Mouse (Mus musculus): Measurements from ENCODE around the gene Asb15. TPM values are rescaled to one million over a fixed set of nuclear protein-coding genes. Genes with fewer than 3 reads are reported as not detected.

Asb15 gene
- total and polyA plus RNA-seq, 3 experiments: not detected

- Histone ChIP-seq H3K9ac (ENCODE audit: control insufficient read depth, low read depth, low read length, poor library complexity, severe bottlenecking) (no peak overlapping the region), H3K4me1 (ENCODE audit: control insufficient read depth in 1 of 2, insufficient read depth in 2 of 2, low read length in 2 of 2) (no peaks in the 10 kb centered on the region), H3K79me2 (ENCODE audit: control insufficient read depth, insufficient read depth, low read length, poor library complexity) (no peaks in the 10 kb centered on the region), H3K27ac (ENCODE audit: control insufficient read depth, low read depth, low read length) (no peak overlapping the region), H3K9me3 (replicated peaks; ENCODE audit: insufficient read depth, low read length) (no peaks in the 10 kb centered on the region), H3K27me3 (ENCODE audit: control insufficient read depth in 1 of 2, insufficient read depth in 2 of 2, low read length in 2 of 2) (peaks cover 0 to 1% of the 10 kb centered on the region in 2 experiments; a peak in 1 of 4 replicates), H3K4me3 (ENCODE audit: control insufficient read depth in 1 of 2, insufficient read depth in 1 of 2, low read depth in 2 of 2, low read length in 2 of 2) (no peak overlapping the region), H3K36me3 (ENCODE audit: control insufficient read depth in 1 of 2, insufficient read depth in 2 of 2, low read length in 2 of 2) (no peaks in the 10 kb centered on the region)
- DNase-seq (ENCODE audit: low read depth, low spot score): no peak
- TF ChIP-seq ZMIZ1 (IDR thresholded peaks at IDR 0.05; ENCODE audit: low read depth, low read length) (no peak), MAFK (IDR thresholded peaks at IDR 0.05; ENCODE audit: borderline replicate concordance, low read depth, low read length) (no peak)
Measured at GRCm38 (mm10) chr6:24554427-24555086, 26.6 kb downstream of the Asb15 start.

GRCm38 (mm10) chr6:24555488-24555887 lies 27.5 kb downstream of the Asb15 start:
- TF ChIP-seq ZMIZ1 (IDR thresholded peaks at IDR 0.05; ENCODE audit: low read depth, low read length) (no peak), ZNF384 (IDR thresholded peaks at IDR 0.05; ENCODE audit: low read depth, low read length) (no peak), MYB (IDR thresholded peaks at IDR 0.05; ENCODE audit: low read depth, low read length) (no peak), CHD1 (IDR thresholded peaks at IDR 0.05; ENCODE audit: low read depth, low read length) (no peak), USF2 (IDR thresholded peaks at IDR 0.05; ENCODE audit: borderline replicate concordance in 1 of 2, insufficient read depth in 1 of 2, low read depth in 1 of 2, low read length in 2 of 2) (no peak), E2F4 (IDR thresholded peaks at IDR 0.05; ENCODE audit: borderline replicate concordance, low read depth, low read length) (no peak), ZKSCAN1 (IDR thresholded peaks at IDR 0.05; ENCODE audit: low read depth, low read length) (no peak), SMC3 (IDR thresholded peaks at IDR 0.05; ENCODE audit: low read depth, low read length) (no peak), MEF2A (IDR thresholded peaks at IDR 0.05; ENCODE audit: extremely low read depth, insufficient replicate concordance, low read depth, low read length, poor library complexity, severe bottlenecking) (no peak), BHLHE40 (IDR thresholded peaks at IDR 0.05; ENCODE audit: borderline replicate concordance, low read depth, low read length) (no peak), GATA1 (IDR thresholded peaks at IDR 0.05; ENCODE audit: low read depth, low read length) (no peak), TCF12 (IDR thresholded peaks at IDR 0.05; ENCODE audit: low read depth, low read length) (no peak), UBTF (IDR thresholded peaks at IDR 0.05; ENCODE audit: borderline replicate concordance, insufficient read depth, low read depth, low read length) (no peak), ZC3H11A (IDR thresholded peaks at IDR 0.05; ENCODE audit: low read depth, low read length) (no peak), MYC (IDR thresholded peaks at IDR 0.05; ENCODE audit: low read depth, low read length) (no peak), POLR2AphosphoS5 (IDR thresholded peaks at IDR 0.05; ENCODE audit: borderline replicate concordance, low read depth, low read length) (no peak), MAFK (IDR thresholded peaks at IDR 0.05; ENCODE audit: borderline replicate concordance, low read depth, low read length) (no peak)
- no peak for DNase-seq (ENCODE audit: low read depth, low spot score)
- H3K27me3 ChIP-seq (ENCODE audit: control insufficient read depth in 1 of 2, insufficient read depth in 2 of 2, low read length in 2 of 2): peaks cover 0 to 1% of the 10 kb centered on the region in 2 experiments; a peak in 1 of 4 replicates
- no peaks in the 10 kb centered on the region for H3K36me3 ChIP-seq (ENCODE audit: control insufficient read depth in 1 of 2, insufficient read depth in 2 of 2, low read length in 2 of 2)
- no peak overlapping the region for H3K4me3 ChIP-seq (ENCODE audit: control insufficient read depth in 1 of 2, insufficient read depth in 1 of 2, low read depth in 2 of 2, low read length in 2 of 2)
- H3K4me1 ChIP-seq (ENCODE audit: control insufficient read depth in 1 of 2, insufficient read depth in 2 of 2, low read length in 2 of 2): no peaks in the 10 kb centered on the region
- no peaks in the 10 kb centered on the region for H3K79me2 ChIP-seq (ENCODE audit: control insufficient read depth, insufficient read depth, low read length, poor library complexity)
- no peak overlapping the region for H3K27ac ChIP-seq (ENCODE audit: control insufficient read depth, low read depth, low read length)
- H3K9ac ChIP-seq (ENCODE audit: control insufficient read depth, low read depth, low read length, poor library complexity, severe bottlenecking): no peak overlapping the region
- no peaks in the 10 kb centered on the region for H3K9me3 ChIP-seq (replicated peaks; ENCODE audit: insufficient read depth, low read length)
